Mouse (Mus musculus) frontal cortex, adult 2 months (tissue): Measurements from ENCODE around the gene Gna11. TPM values are rescaled to one million over a fixed set of nuclear protein-coding genes. Genes with fewer than 3 reads are reported as not detected.

Source experiments
- DNase-seq, 2 experiments: peaks; one replicate each; pipeline ENCODE4 v3.0.0; 2022; ENCODE audit warnings: low spot score in 1 of 2; ENCODE audit errors: extremely low spot score in 1 of 2
- polyA plus RNA-seq: library from polyadenylated mRNA; depleted of rRNA; stranded (reverse); fragments of >200 nt; gene quantifications from 2 replicates; pipeline ENCODE4 v1.2.3, GENCODE M21; 2012; rRNA removed

Gene Gna11
- polyA plus RNA-seq: 147 and 150 TPM in 2 replicates

- DNase-seq: peak; percentile 97 to 99
Measured at GRCm38 (mm10) chr10:81545161-81545747, at the start of gene Gna11. Gene Gna11, minus strand, starts transcription at chr10:81545190.

- DNase-seq: no peak
Measured at GRCm38 (mm10) chr10:81593935-81594334, 48.9 kb upstream of the Gna11 start.

GRCm38 (mm10) chr10:81593223-81593622, 48.2 kb upstream of the Gna11 start:
- DNase-seq: no peak

- no peak for DNase-seq
Measured at GRCm38 (mm10) chr10:81592631-81593030, 47.6 kb upstream of the Gna11 start.

GRCm38 (mm10) chr10:81591846-81592245, 46.9 kb upstream of the Gna11 start:
- no peak for DNase-seq

- DNase-seq: no peak
Measured at GRCm38 (mm10) chr10:81588739-81589138, 43.7 kb upstream of the Gna11 start.

- DNase-seq: no peak
Measured at GRCm38 (mm10) chr10:81583347-81583746, 38.4 kb upstream of the Gna11 start.

GRCm38 (mm10) chr10:81580441-81581070, 35.6 kb upstream of the Gna11 start:
- no peak for DNase-seq

GRCm38 (mm10) chr10:81579967-81580366, 35.0 kb upstream of the Gna11 start:
- no peak for DNase-seq

GRCm38 (mm10) chr10:81575695-81576094, 30.7 kb upstream of the Gna11 start:
- no peak for DNase-seq

- DNase-seq: no peak
Measured at GRCm38 (mm10) chr10:81575208-81575631, 30.2 kb upstream of the Gna11 start.

- no peak for DNase-seq
Measured at GRCm38 (mm10) chr10:81574081-81575056, 29.4 kb upstream of the Gna11 start, which contains the start of gene Tle2. Gene Tle2, plus strand, starts transcription at chr10:81574561.

GRCm38 (mm10) chr10:81572975-81573374, 28.0 kb upstream of the Gna11 start:
- DNase-seq: no peak

- DNase-seq: no peak
Measured at GRCm38 (mm10) chr10:81572133-81572671, 27.2 kb upstream of the Gna11 start.

GRCm38 (mm10) chr10:81571501-81571876, 26.5 kb upstream of the Gna11 start:
- peak; percentile 99 to 100 for DNase-seq

GRCm38 (mm10) chr10:81570831-81571500, 26.0 kb upstream of the Gna11 start:
- peak; percentile 89 to 97 for DNase-seq

GRCm38 (mm10) chr10:81570238-81570800, 25.3 kb upstream of the Gna11 start:
- no peak for DNase-seq

- DNase-seq: no peak
Measured at GRCm38 (mm10) chr10:81569507-81570237, 24.7 kb upstream of the Gna11 start.
